Mouse (Mus musculus): ENCODE results near the gene Olfr463. TPM values are rescaled to one million over a fixed set of nuclear protein-coding genes. Genes with fewer than 3 reads are reported as not detected.

Gene Olfr463
- polyA plus RNA-seq (2012): 0.04 TPM in 1 of 2 replicates, not detected in the other

GRCm38 (mm10) chr11:87897287-87897686 lies at the start of gene Olfr463:
Gene Olfr463 (minus strand): TSS chr11:87897387.
- no peak within 1 kb of the TSS for H3K4me3 ChIP-seq (replicated peaks)
- H3K9me3 ChIP-seq (ENCODE audit: control insufficient read depth, low read length): no peaks in the 10 kb centered on the region
- H3K36me3 ChIP-seq (ENCODE audit: control insufficient read depth): no peaks in the 10 kb centered on the region
- TF ChIP-seq TAL1 (IDR thresholded peaks at IDR 0.05; ENCODE audit: low read length) (no peak), GATA1 (IDR thresholded peaks at IDR 0.05; ENCODE audit: low read length) (no peak)
- no peaks in the 10 kb centered on the region for H3K4me1 ChIP-seq (ENCODE audit: control insufficient read depth)
- peaks cover 2% of the 10 kb centered on the region; the same call in 1 of the 2 replicates for H3K27me3 ChIP-seq (ENCODE audit: control insufficient read depth)

- no peaks in the 10 kb centered on the region for H3K4me1 ChIP-seq (ENCODE audit: control insufficient read depth)
- no peaks in the 10 kb centered on the region for H3K36me3 ChIP-seq (ENCODE audit: control insufficient read depth)
- H3K9me3 ChIP-seq (ENCODE audit: control insufficient read depth, low read length): no peaks in the 10 kb centered on the region
- TF ChIP-seq TAL1 (IDR thresholded peaks at IDR 0.05; ENCODE audit: low read length): no peak
- TF ChIP-seq GATA1 (IDR thresholded peaks at IDR 0.05; ENCODE audit: low read length): no peak
- no peaks in the 10 kb centered on the region for H3K27me3 ChIP-seq (ENCODE audit: control insufficient read depth)
- H3K4me3 ChIP-seq (replicated peaks): no peak overlapping the region
Observed at GRCm38 (mm10) chr11:87935467-87935866, 38.3 kb upstream of the Olfr463 start.

GRCm38 (mm10) chr11:87933731-87934130 lies 36.5 kb upstream of the Olfr463 start:
- Histone ChIP-seq H3K4me1 (ENCODE audit: control insufficient read depth) (no peaks in the 10 kb centered on the region), H3K27me3 (ENCODE audit: control insufficient read depth) (no peaks in the 10 kb centered on the region)
- TF ChIP-seq TAL1 (IDR thresholded peaks at IDR 0.05; ENCODE audit: low read length): no peak
- no peak for TF ChIP-seq GATA1 (IDR thresholded peaks at IDR 0.05; ENCODE audit: low read length)

GRCm38 (mm10) chr11:87930348-87930747 lies 33.2 kb upstream of the Olfr463 start:
- no peaks in the 10 kb centered on the region for H3K36me3 ChIP-seq (ENCODE audit: control insufficient read depth)
- H3K4me3 ChIP-seq (replicated peaks): no peak overlapping the region
- no peaks in the 10 kb centered on the region for H3K9me3 ChIP-seq (ENCODE audit: control insufficient read depth, low read length)
- TF ChIP-seq GATA1 (IDR thresholded peaks at IDR 0.05; ENCODE audit: low read length) (no peak), TAL1 (IDR thresholded peaks at IDR 0.05; ENCODE audit: low read length) (no peak)
- no peaks in the 10 kb centered on the region for H3K4me1 ChIP-seq (ENCODE audit: control insufficient read depth)
- H3K27me3 ChIP-seq (ENCODE audit: control insufficient read depth): no peaks in the 10 kb centered on the region

More at GRCm38 (mm10) chr11:87933731-87934130, 36.5 kb upstream of the Olfr463 start:
- Histone ChIP-seq H3K36me3 (ENCODE audit: control insufficient read depth) (no peaks in the 10 kb centered on the region), H3K9me3 (ENCODE audit: control insufficient read depth, low read length) (no peaks in the 10 kb centered on the region), H3K4me3 (replicated peaks) (no peak overlapping the region)

- Histone ChIP-seq H3K36me3 (ENCODE audit: control insufficient read depth) (no peaks in the 10 kb centered on the region), H3K4me1 (ENCODE audit: control insufficient read depth) (no peaks in the 10 kb centered on the region), H3K4me3 (replicated peaks) (no peak within 1 kb of the TSS), H3K9me3 (ENCODE audit: control insufficient read depth, low read length) (no peaks in the 10 kb centered on the region), H3K27me3 (ENCODE audit: control insufficient read depth) (no peaks in the 10 kb centered on the region)
- no peak for TF ChIP-seq GATA1 (IDR thresholded peaks at IDR 0.05; ENCODE audit: low read length)
- no peak for TF ChIP-seq TAL1 (IDR thresholded peaks at IDR 0.05; ENCODE audit: low read length)
Observed at GRCm38 (mm10) chr11:87920966-87921365, 23.8 kb upstream of the Olfr463 start, which contains the start of gene Olfr464. Gene Olfr464 (minus strand): TSS chr11:87920967.

- no peak for TF ChIP-seq GATA1 (IDR thresholded peaks at IDR 0.05; ENCODE audit: low read length)
- no peak for TF ChIP-seq TAL1 (IDR thresholded peaks at IDR 0.05; ENCODE audit: low read length)
- H3K9me3 ChIP-seq (ENCODE audit: control insufficient read depth, low read length): no peaks in the 10 kb centered on the region
- no peaks in the 10 kb centered on the region for H3K36me3 ChIP-seq (ENCODE audit: control insufficient read depth)
Observed at GRCm38 (mm10) chr11:87920301-87920700, 23.1 kb upstream of the Olfr463 start.

GRCm38 (mm10) chr11:87916005-87916404 lies 18.8 kb upstream of the Olfr463 start:
- Histone ChIP-seq H3K36me3 (ENCODE audit: control insufficient read depth) (no peaks in the 10 kb centered on the region), H3K27me3 (ENCODE audit: control insufficient read depth) (no peaks in the 10 kb centered on the region), H3K4me3 (replicated peaks) (no peak overlapping the region), H3K4me1 (ENCODE audit: control insufficient read depth) (no peaks in the 10 kb centered on the region), H3K9me3 (ENCODE audit: control insufficient read depth, low read length) (no peaks in the 10 kb centered on the region)
- TF ChIP-seq TAL1 (IDR thresholded peaks at IDR 0.05; ENCODE audit: low read length): no peak
- TF ChIP-seq GATA1 (IDR thresholded peaks at IDR 0.05; ENCODE audit: low read length): no peak

More at GRCm38 (mm10) chr11:87920301-87920700, 23.1 kb upstream of the Olfr463 start:
- Histone ChIP-seq H3K4me1 (ENCODE audit: control insufficient read depth) (no peaks in the 10 kb centered on the region), H3K27me3 (ENCODE audit: control insufficient read depth) (no peaks in the 10 kb centered on the region), H3K4me3 (replicated peaks) (no peak overlapping the region)

GRCm38 (mm10) chr11:87904331-87904730 lies 7.1 kb upstream of the Olfr463 start:
- no peak for TF ChIP-seq GATA1 (IDR thresholded peaks at IDR 0.05; ENCODE audit: low read length)
- TF ChIP-seq TAL1 (IDR thresholded peaks at IDR 0.05; ENCODE audit: low read length): no peak
- Histone ChIP-seq H3K4me1 (ENCODE audit: control insufficient read depth) (no peaks in the 10 kb centered on the region), H3K27me3 (ENCODE audit: control insufficient read depth) (no peaks in the 10 kb centered on the region), H3K4me3 (replicated peaks) (no peak overlapping the region), H3K36me3 (ENCODE audit: control insufficient read depth) (no peaks in the 10 kb centered on the region), H3K9me3 (ENCODE audit: control insufficient read depth, low read length) (no peaks in the 10 kb centered on the region)

- TF ChIP-seq TAL1 (IDR thresholded peaks at IDR 0.05; ENCODE audit: low read length): no peak
- TF ChIP-seq GATA1 (IDR thresholded peaks at IDR 0.05; ENCODE audit: low read length): no peak
- H3K36me3 ChIP-seq (ENCODE audit: control insufficient read depth): no peaks in the 10 kb centered on the region
- no peaks in the 10 kb centered on the region for H3K4me1 ChIP-seq (ENCODE audit: control insufficient read depth)
- H3K9me3 ChIP-seq (ENCODE audit: control insufficient read depth, low read length): no peaks in the 10 kb centered on the region
- no peaks in the 10 kb centered on the region; the same call in 1 of the 2 replicates for H3K27me3 ChIP-seq (ENCODE audit: control insufficient read depth)
- no peak within 1 kb of the TSS for H3K4me3 ChIP-seq (replicated peaks)
Observed at GRCm38 (mm10) chr11:87892168-87892567, 5.0 kb downstream of the Olfr463 start, which contains the start of gene Olfr462. Gene Olfr462 (minus strand): TSS chr11:87892268.

GRCm38 (mm10) chr11:87884856-87885255 lies 12.3 kb downstream of the Olfr463 start:
- TF ChIP-seq TAL1 (IDR thresholded peaks at IDR 0.05; ENCODE audit: low read length): no peak
- TF ChIP-seq GATA1 (IDR thresholded peaks at IDR 0.05; ENCODE audit: low read length): no peak
- H3K36me3 ChIP-seq (ENCODE audit: control insufficient read depth): no peaks in the 10 kb centered on the region
- no peaks in the 10 kb centered on the region for H3K4me1 ChIP-seq (ENCODE audit: control insufficient read depth)
- H3K9me3 ChIP-seq (ENCODE audit: control insufficient read depth, low read length): no peaks in the 10 kb centered on the region
- no peaks in the 10 kb centered on the region for H3K27me3 ChIP-seq (ENCODE audit: control insufficient read depth)
- H3K4me3 ChIP-seq (replicated peaks): no peak overlapping the region
